Mouse (Mus musculus): ENCODE measurements around the gene Wnt5b.

Gene Wnt5b

DNA sequence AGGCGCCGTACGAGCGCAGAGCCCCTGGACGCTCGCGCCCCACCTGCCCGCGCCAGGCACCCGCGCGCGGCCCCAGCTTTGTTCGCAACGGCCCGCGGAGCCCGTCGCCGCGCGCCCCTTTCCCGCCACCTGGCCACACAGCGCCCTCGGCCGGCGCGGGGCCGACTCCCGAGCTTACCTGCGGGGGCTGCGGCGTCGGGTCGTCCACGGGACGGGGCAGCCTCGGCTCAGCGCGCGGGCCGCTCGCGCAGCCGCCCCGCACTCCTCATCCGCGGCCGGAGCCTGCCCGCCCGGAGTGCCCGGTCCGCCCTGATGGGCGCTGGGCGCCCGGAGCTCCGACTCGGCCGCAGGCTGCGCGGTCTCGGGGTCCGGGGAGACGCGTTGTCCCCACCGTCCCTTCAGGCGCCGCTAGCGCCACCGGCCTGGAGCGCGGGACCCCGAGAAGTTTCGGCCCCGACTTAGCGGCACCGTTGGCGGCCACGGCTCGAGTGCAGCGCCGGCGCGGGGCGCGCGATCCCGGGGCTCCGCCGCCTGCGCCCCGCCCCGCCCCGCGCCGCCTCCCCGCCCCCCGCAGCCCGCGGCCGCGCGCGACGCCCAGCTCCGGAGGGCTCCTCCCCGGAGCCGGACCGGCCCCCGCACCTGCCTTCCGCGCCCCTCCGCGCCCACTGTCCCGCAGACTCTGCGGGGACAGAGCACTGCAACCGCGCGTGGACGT, at the start of gene Wnt5b:
Gene Wnt5b (minus strand): TSS at position 545 of the 715 bp plus-strand sequence.
- DNase-seq (ENCODE audit: low read depth, low spot score), result no peak

DNA sequence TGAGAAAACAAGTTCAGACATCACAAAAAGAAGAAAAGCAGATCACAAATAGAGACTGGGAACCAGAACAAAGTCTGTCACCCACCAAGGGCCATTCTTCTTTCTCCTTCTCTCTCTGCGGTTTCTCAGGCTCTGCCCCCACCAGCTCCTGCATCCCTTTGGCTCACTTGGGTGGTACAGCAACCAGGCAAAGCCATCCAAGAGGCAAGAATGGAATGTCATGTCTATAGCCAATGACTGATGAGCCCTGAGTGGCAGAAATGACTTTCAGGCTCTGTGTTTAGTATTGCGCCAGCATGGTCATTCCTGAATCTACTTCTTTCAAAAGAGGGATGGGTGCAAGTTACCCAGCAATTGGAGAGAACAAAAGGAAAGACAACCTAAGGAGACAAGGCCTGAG, 46.7 kb upstream of the Wnt5b start:
- DNase-seq (ENCODE audit: low read depth, low spot score), result no peak

DNA sequence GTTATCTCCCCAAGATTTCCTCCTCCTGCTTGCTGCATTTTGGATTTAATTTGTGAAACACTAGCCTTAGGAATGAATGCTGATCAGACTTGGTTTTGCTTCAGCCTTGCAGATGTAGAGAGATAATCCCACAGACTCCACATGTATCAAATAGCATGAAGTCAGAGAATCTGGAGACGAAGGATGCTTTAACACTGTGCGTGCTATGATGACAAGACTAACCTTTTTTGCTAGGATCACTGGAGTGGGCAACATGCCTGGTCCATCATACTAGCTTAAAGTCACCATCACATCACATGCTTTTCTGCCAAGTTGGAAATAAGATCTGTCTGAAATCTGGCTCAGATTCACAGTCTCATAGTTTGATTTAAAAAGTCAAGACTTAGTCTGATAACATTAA, 43.8 kb upstream of the Wnt5b start:
- no peak for DNase-seq (ENCODE audit: low read depth, low spot score)

DNA sequence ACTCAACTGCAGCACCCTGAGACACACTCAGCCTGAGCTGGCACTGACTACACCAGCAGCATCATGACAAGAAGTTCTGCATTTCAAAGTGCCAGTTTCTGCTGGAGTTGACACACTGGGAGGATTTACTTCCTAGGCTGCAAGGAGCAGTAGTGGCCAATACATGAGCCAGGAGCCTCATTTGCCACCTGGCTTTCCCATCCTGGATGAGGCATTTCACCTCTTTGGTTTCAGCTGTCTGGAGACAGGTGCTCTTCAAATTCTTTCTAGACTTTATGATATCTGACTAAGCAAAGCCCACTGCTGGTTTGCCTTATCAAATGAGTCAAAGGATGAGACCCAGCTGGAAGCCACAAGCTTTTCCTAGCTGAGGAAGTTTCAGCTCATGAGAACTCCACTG, 43.3 kb upstream of the Wnt5b start:
- no peak for DNase-seq (ENCODE audit: low read depth, low spot score)

DNA sequence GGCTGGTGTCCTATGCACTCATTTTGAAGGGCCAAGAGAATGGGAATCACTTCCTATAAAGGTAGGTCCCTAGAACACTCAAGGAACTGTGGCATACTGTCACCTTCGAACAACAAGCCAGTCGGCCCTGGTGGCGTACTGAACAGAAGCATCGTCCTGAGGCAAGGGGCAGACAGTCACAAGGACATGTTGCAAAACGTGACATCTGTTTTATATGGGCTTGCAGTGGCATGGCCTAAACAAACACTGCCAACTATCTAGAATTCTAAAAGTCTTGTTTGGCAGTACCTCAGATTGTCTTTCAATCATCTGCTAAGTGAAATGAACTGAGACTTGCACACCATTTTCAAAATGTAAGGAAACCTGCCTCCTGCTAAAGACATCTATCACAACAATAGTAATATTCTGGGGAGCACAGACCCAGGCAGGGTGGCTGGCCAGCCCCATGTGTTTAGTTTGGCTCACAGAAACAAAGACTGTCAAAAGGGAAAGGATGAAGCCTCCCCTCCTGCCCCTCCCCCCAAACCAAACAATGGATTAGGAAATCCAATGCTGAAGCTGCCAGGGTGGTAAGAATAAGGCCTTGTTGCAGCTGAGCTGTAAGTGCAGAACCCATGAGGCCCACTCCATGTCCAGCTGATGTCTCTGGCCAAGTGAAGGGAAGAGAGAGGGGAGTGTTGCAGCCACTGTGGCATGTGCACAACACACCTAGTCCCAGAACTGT, 41.7 kb upstream of the Wnt5b start:
- peak; percentile 54 for DNase-seq (ENCODE audit: low read depth, low spot score)

DNA sequence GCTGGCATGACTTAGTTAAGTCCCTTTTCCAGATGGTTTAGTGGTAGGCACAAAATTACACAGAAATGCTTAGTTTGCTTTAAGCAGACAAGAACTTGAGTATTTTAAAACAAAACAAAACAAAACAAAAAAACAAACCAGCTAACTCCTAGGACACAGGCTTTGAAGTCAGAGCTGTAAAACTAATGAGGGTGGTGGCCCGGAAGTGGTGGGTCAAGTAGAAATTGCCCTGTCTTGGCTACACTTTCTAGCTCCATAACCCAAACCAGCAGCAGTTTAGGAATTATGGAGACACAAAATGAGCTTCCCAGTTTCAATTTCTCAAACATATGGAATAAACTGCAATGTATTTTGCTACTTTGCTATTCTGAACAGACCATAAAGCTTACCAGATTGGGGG, 39.9 kb upstream of the Wnt5b start:
- DNase-seq (ENCODE audit: low read depth, low spot score), result no peak

DNA sequence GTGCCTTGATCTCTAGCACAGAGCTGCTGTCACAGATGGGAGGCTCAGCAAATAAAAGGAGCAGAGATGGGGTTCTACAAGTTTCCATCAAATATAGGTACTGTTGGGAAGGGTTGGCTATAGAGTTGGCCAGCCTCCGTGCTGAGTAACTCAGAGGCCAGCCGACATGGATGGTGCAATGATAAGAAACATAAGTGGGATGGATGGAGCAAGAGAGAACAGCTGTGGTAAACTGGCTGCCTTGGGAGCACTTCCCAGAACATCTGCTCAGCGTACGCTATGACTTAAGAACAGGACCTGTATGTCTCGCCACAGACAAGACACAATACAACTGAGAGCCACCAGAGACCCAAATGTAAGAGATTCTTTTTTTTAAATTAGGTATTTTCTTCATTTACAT, 39.0 kb upstream of the Wnt5b start:
- no peak for DNase-seq (ENCODE audit: low read depth, low spot score)

DNA sequence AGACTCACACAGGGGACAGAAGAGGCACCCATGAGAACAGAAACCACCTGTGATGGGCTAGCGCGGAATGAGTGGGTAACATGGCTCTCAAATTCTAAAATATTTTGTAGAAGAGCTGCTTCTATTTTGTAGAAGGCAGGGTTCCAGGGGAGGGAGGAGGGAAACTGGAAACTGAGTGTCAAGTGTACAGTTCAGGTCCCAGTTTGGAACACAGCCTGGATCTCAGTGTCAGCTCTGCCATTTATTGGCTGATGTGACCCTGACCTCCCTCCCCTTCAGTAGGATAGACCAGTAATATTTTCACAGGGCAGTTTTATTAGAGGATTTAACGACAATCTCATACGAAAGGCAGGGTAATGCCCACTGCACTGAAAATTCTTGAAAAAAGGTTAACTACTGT, 32.6 kb upstream of the Wnt5b start:
- DNase-seq (ENCODE audit: low read depth, low spot score), result no peak

DNA sequence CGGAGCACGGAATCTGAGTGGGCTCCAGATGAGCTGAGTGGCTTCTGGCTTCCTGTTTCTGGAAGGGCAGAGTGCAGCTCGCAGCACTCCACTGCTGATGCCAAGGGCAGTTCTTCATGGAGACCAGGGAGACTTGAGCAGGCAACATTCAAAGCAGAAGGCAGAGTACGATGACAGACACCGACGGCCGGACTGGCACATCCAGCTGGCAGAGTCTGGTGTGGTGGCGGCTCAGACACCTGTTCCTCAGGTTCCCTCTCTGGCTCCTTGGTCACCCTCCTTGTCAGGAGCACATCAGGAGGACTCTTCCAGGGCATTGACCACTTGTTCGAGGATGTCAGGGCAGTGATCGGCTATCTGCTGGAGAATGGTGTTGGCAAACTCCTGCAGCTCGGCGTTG, 31.2 kb upstream of the Wnt5b start:
- no peak for DNase-seq (ENCODE audit: low read depth, low spot score)

DNA sequence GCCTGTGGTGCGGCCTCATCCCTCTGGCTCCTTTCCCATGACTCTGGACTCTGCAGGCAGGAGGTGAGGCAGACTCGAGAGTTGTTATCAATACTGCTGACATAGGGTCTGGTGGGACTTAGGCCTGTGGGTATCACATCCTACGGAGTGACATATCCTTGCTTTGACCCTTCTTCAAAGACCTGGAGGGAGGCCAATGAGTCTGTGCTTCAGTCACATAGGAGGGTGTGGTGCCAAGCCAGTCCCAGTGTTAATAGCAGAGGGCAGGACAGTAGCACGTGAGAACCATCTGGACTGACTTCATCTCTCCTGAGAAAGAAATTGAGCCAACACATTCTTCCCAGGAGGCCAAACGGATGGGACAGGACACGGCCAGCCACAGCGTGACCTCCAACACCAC, 28.1 kb upstream of the Wnt5b start:
- no peak for DNase-seq (ENCODE audit: low read depth, low spot score)

DNA sequence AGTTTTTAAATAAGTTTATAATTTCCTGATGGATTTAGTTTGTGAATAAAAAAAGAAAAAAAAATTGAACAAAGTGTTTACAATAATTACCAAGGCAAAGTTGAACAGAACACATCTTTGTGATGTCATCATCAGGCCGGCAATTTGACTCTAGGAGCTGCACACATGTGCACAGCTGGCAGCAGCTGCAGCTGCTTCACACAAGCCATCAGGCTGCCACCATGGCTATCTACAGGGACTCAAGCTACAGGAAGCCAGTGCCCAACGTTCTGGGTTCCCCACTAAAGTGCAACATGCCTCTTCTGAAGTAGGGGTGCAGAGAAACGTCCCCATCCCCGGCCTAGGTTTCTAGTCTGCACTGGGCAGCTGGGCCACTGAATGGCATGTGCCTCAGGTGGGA, 26.6 kb upstream of the Wnt5b start:
- no peak for DNase-seq (ENCODE audit: low read depth, low spot score)

DNA sequence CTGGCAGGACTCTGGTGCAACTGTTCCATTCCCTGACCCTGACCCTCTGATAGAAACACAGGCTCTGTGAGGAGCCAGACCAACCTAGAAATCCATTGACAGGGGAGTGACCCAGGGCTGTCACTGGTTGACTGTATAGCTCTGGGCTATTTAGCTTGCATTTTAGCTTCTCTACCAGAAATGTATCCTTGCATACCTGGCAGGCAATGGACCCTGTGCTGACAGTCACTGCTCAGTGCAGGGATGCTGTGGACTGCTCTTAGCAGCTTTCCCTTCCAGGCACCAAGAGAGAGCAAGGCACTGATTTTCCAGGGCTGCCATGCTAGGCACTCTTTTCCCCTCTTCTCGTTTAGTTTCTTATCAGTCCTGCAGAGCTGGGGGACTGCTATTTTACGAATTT, 24.2 kb upstream of the Wnt5b start:
- no peak for DNase-seq (ENCODE audit: low read depth, low spot score)

DNA sequence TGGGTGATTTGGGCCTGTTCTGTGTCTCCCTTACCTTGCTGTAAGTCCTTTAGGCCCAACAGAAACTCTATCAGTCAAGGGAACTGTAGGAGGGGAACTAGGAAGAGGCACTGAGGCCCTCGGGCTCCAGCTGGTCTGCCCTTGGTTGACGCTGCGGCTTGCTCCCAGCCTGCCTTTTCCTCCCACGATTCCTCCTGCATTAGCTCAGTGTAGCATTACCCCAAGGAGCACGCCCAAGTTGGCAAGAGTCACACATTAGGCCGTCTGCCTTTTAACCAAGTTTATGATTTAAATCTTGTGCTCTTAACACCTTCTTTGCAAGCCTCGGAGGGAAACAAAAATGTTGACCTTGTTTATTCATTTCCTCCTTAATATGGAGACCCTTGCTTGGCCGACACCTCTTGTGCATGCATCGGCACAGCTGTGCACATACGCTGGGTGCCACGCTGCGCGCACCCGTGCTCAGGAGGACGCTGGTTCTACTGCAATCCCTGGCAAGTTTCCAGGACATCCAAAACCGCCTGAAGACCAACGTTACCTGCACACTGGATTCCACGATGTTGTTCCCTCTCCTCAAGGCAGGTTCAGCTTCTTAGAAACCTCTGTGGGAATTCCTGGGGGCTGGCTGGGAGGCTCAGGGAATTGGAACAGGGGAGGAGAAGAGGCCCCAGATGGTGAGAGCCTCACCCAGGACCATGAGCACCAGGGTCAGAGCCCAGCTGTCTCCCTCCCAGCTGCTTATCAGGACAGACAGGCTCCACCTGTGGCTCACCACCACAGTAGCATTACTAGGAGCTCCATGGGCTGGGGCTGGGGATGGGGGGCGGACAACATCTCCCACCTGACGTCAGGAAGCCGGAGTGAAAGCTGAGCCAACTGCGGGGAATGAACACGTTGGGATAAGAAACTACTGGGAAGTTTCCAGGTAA, 21.6 kb upstream of the Wnt5b start:
- no peak for DNase-seq (ENCODE audit: low read depth, low spot score)

DNA sequence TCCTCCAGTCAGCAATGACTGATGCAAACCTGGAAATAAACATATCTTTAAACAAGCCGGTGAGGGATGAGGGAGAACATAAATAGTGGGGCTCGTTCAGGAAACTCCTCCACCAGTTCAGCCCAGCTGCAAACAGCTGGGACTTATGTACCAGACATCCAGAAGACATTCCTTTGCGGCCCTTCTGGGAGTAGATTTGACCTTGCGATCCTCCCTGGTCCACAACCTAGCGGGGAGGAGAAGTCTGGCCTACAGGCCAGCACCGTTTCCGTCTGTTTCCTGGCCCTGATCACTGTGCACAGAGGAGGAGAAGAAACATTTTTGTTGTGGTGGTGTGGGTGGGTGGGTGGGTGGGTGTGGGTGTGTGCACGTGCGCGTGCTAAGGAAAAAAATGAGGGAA, 18.4 kb upstream of the Wnt5b start:
- no peak for DNase-seq (ENCODE audit: low read depth, low spot score)

DNA sequence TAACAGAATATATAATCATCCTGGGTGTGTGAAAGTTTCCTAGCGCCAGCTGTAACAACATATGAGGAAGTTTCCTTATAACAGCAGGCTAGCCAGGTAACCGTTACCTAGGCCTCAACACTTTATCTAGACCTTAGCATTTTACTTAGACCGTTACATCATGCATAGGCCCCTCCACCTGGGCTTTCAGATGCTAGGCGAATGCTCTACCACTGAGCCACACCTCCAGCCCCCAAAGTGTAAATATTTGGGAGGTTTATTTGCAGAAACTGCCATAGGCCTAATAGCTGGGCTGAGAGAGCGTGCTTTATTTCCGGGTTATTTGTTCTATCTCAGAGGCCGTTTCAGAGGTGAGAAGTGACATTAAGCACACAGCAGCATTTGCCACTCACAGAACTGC, 14.7 kb upstream of the Wnt5b start:
- DNase-seq (ENCODE audit: low read depth, low spot score), result no peak

DNA sequence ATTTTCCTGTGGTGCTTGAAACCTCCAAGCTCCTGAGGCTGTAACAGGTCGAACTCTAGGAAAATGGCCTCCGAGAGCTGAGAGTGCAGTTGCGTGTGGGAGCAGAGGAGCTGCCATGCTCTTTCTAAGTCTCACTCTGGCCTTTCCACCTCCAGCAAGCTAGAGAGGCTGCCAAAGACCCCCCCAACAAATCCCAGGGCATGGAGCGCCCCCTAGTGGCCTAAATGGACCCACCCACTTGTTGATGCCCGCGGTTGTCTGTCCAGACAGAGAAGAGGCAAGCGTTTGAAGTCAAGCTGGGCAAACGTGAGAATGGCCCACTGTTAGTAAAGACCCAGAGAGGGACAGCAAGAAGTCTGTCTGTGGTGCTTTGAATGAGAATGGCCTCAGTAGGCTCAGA, 10.3 kb upstream of the Wnt5b start:
- DNase-seq (ENCODE audit: low read depth, low spot score), result no peak

DNA sequence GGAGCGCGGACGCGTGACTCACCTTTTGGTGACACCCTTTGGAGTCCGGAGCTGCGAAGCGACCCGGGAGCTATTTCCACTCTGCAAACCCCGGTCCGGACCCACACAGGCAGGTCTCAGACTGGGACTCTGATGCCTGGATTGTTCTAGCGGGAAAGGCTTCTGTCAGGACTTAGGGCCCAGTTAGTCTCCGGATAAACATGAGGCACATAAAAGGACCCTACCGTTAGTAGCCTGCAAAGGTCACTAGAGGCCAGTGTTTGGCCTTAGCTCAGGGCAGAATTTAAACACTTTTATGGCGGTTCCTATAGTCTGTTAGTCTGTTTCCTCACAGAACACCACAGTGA, 344 bp upstream of the Wnt5b start:
- no peak for DNase-seq (ENCODE audit: low read depth, low spot score)

DNA sequence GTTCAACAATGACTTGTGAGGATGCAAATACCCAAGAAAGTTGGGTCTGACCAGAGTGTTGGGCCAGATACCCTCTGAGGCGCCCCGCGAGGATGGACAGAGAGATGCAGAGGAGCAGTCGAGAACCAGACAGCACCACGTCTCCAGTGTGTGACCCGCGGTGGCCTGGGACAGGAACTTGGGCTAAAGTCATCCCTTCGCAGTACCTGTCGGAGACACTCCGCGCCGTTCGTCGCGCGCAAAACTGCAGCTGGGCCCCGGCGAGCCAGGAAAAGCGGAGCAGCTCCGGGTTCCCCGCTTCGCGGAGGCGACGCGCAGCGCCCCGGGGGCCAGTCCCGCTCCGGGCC, 718 bp downstream of the Wnt5b start:
- no peak for DNase-seq (ENCODE audit: low read depth, low spot score)

DNA sequence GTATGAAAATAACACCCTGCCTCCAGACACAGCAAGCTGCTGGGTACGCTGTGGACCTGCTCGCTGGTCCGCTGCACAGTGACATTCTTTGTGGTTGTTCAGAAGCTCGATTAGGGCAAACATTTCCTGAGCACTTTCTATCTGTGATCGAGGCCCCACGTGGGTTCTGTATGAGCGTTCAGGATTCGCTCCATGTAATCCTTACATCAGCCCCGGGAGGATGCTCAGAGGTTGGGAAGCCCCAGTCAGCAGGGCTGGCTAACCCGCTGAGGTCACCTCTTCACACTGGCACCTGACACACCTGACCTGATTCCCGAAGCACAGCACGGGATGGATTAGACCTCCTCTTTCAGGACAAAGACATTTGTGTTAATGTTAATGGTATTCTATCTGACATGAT, 8.3 kb downstream of the Wnt5b start:
- DNase-seq (ENCODE audit: low read depth, low spot score), result no peak

DNA sequence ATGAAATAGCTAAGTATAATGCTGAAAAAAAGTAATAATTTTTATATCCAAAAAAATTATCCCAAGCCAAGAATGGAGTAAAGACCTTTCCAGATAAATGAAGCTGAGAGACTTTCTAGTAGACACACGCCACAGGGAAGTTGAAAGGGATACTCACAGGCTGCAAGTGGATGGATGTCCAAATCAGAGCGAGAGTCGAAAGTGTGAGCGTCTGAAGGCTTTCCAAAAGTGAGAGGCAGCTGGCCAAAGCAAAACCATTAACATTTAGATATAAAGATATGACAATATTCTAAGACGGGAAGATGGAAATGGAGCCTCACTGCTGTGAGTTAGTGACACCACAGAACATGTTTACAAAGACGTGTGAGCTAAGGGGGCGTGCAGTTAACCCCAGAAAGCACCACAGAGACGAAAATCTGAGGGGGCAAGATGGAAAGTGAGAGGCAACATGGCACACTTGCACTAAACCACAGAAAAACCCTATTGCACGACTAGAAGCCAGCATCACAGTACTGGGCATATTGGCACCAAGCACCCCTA, 10.9 kb downstream of the Wnt5b start:
- DNase-seq (ENCODE audit: low read depth, low spot score), result no peak

DNA sequence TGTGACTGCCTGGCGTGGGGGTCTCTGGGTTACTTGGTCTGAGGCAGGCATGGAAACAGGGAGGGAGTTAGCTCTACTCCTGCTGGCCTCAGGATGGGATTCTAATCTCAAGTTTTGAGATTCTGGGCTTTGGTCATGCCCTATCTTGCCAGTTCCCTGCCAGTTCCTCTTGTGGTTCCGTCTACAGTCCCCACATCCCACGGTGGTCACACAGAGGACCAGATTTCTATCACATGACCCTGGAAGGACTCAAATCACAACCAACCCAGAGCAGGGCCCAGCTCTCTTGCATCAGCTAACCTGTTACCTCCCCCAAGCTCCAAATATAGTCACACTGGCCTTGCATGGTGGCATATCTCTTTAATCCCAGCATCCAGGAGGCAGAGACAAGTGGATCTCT, 14.5 kb downstream of the Wnt5b start:
- no peak for DNase-seq (ENCODE audit: low read depth, low spot score)

DNA sequence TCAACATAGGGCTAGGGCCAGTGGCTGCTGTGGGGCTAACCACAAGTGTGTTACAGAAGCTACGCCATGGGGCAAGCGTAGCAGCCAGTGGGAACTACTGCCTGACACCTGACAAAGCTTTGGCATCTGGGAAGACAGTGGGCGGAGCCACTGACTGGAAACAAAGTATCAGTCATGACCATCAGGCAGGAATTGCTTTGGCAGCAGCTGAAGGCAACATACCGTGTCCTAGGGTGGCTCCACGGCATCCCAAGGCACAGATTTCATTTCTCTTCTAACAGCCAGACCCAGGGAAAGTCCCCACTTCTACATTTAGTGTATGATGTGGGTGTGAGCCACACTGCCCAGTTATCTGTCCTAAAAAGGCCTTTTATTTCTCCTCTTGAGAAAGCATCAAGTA, 17.6 kb downstream of the Wnt5b start:
- DNase-seq (ENCODE audit: low read depth, low spot score), result no peak

Measured in telencephalon, adult 2 months (tissue).